Mouse (Mus musculus) liver, embryonic 16.5 days (tissue): Measurements from ENCODE around the gene Slit3. TPM values are rescaled to one million over a fixed set of nuclear protein-coding genes. Genes with fewer than 3 reads are reported as not detected.

ENCODE experiments used
- ATAC-seq: fragments of 200-750 bp; cut with Nextera tagmentation; 2 replicates; pipeline ENCODE4 v1.8.0; 2017; ENCODE audit warnings: low read depth, mild to moderate bottlenecking, moderate number of reproducible peaks, moderate library complexity
- H3K27ac ChIP-seq: fragments of 300-500 bp; sonication (generic); 2 replicates; pipeline ENCODE4 v1.5.1; 2014; ENCODE audit warnings: mild to moderate bottlenecking, low read length
- H3K27me3 ChIP-seq: fragments of 300-500 bp; sonication (generic); 2 replicates; pipeline ENCODE4 v1.6.1; 2014; ENCODE audit warnings: low read depth, low read length, mixed read lengths; ENCODE audit not compliant: control insufficient read depth, insufficient read depth
- H3K36me3 ChIP-seq: fragments of 300-500 bp; sonication (generic); 2 replicates; pipeline ENCODE4 v1.6.1; 2014; ENCODE audit warnings: mild to moderate bottlenecking; ENCODE audit not compliant: control insufficient read depth, insufficient read depth
- H3K4me1 ChIP-seq: fragments of 300-500 bp; sonication (generic); 2 replicates; pipeline ENCODE4 v1.6.1; 2014; ENCODE audit warnings: low read depth, low read length, mixed read lengths; ENCODE audit not compliant: control insufficient read depth
- H3K4me2 ChIP-seq: fragments of 300-500 bp; sonication (generic); 2 replicates; pipeline ENCODE4 v1.6.1; 2014; ENCODE audit warnings: low read depth, low read length, mixed read lengths
- H3K4me3 ChIP-seq: fragments of 300-500 bp; sonication (generic); 2 replicates; pipeline ENCODE4 v1.5.1; 2014; ENCODE audit warnings: low read depth, mild to moderate bottlenecking, low read length
- H3K9ac ChIP-seq: fragments of 300-500 bp; sonication (generic); 2 replicates; pipeline ENCODE4 v1.6.1; 2014; ENCODE audit warnings: low read depth, low read length
- H3K9me3 ChIP-seq: fragments of 300-500 bp; sonication (generic); replicated peaks from 2 replicates; pipeline ENCODE4 v1.6.1; 2016; ENCODE audit warnings: low read length; ENCODE audit not compliant: control insufficient read depth
- WGBS: fragments of 180-500 bp; shearing (Covaris S2); extraction: QIAGEN DNeasy Blood & Tissue Kit; methylation state at CpG from one replicate; pipeline ENCODE4 v1.1.7; 2014; ENCODE audit not compliant: insufficient replicate concordance; 5-methylcytosine and 5-hydroxymethylcytosine counted together
- polyA plus RNA-seq: library from polyadenylated mRNA; unstranded; fragments of >200 nt; fragmentation: Nextera tagmentation; extraction: Ambion mirVana; gene quantifications from 2 replicates; pipeline ENCODE4 v1.2.1, GENCODE M21; 2015

The Slit3 gene
- polyA plus RNA-seq, 1 experiment from 2014 or later = 0.22 TPM

GRCm38 (mm10) chr11:35452413-35452812 is 331.4 kb downstream of the Slit3 start:
- 37% methylated on average over 5 of the region's 5 CpGs for WGBS
- no peak for ATAC-seq
- Histone ChIP-seq H3K27ac (no peak overlapping the region), H3K27me3 (no peaks in the 10 kb centered on the region), H3K4me3 (no peak overlapping the region), H3K36me3 (no peaks in the 10 kb centered on the region), H3K4me1 (no peaks in the 10 kb centered on the region), H3K9ac (no peak overlapping the region), H3K9me3 (no peaks in the 10 kb centered on the region), H3K4me2 (no peak overlapping the region)

- ATAC-seq = no peak
- H3K36me3 ChIP-seq = no peaks in the 10 kb centered on the region
- 32% methylated on average over 10 of the region's 10 CpGs for WGBS
These were observed 333.2 kb downstream of the Slit3 start for GRCm38 (mm10) chr11:35454191-35454725.

GRCm38 (mm10) chr11:35454781-35455180 is 333.8 kb downstream of the Slit3 start:
- Histone ChIP-seq H3K36me3 (no peaks in the 10 kb centered on the region), H3K27ac (no peak overlapping the region), H3K4me1 (no peaks in the 10 kb centered on the region), H3K27me3 (no peaks in the 10 kb centered on the region), H3K4me3 (no peak overlapping the region), H3K9ac (no peak overlapping the region), H3K9me3 (no peaks in the 10 kb centered on the region), H3K4me2 (no peak overlapping the region)
- ATAC-seq = no peak
- 74% methylated on average over 4 of the region's 4 CpGs for WGBS

More at GRCm38 (mm10) chr11:35454191-35454725, 333.2 kb downstream of the Slit3 start:
- no peaks in the 10 kb centered on the region for H3K4me1 ChIP-seq
- no peaks in the 10 kb centered on the region for H3K9me3 ChIP-seq
- no peak overlapping the region for H3K27ac ChIP-seq
- no peak overlapping the region for H3K4me2 ChIP-seq
- no peak overlapping the region for H3K9ac ChIP-seq
- no peak overlapping the region for H3K4me3 ChIP-seq
- H3K27me3 ChIP-seq = no peaks in the 10 kb centered on the region

GRCm38 (mm10) chr11:35458068-35458467 is 337.0 kb downstream of the Slit3 start:
- Histone ChIP-seq H3K27ac (no peak overlapping the region), H3K9ac (no peak overlapping the region), H3K27me3 (no peaks in the 10 kb centered on the region), H3K4me3 (no peak overlapping the region), H3K4me2 (no peak overlapping the region), H3K4me1 (no peaks in the 10 kb centered on the region), H3K36me3 (no peaks in the 10 kb centered on the region), H3K9me3 (no peaks in the 10 kb centered on the region)
- 36% methylated on average over 2 of the region's 2 CpGs for WGBS
- ATAC-seq = no peak

- Histone ChIP-seq H3K9me3 (no peaks in the 10 kb centered on the region), H3K36me3 (no peaks in the 10 kb centered on the region), H3K9ac (no peak overlapping the region), H3K27me3 (no peaks in the 10 kb centered on the region), H3K4me1 (no peaks in the 10 kb centered on the region), H3K4me2 (no peak overlapping the region), H3K27ac (no peak overlapping the region), H3K4me3 (no peak overlapping the region)
- 63% methylated on average over 6 of the region's 6 CpGs for WGBS
- no peak for ATAC-seq
These were observed 345.7 kb downstream of the Slit3 start for GRCm38 (mm10) chr11:35466701-35467100.

GRCm38 (mm10) chr11:35468847-35469246 is 347.8 kb downstream of the Slit3 start:
- Histone ChIP-seq H3K9ac (no peak overlapping the region), H3K4me1 (no peaks in the 10 kb centered on the region), H3K36me3 (no peaks in the 10 kb centered on the region), H3K4me3 (no peak overlapping the region), H3K27me3 (no peaks in the 10 kb centered on the region), H3K4me2 (no peak overlapping the region), H3K27ac (no peak overlapping the region), H3K9me3 (no peaks in the 10 kb centered on the region)
- WGBS = 75% methylated on average over 7 of the region's 7 CpGs
- no peak for ATAC-seq

- Histone ChIP-seq H3K9me3 (no peaks in the 10 kb centered on the region), H3K27me3 (no peaks in the 10 kb centered on the region), H3K9ac (no peak overlapping the region), H3K4me3 (no peak overlapping the region), H3K4me1 (no peaks in the 10 kb centered on the region), H3K27ac (no peak overlapping the region), H3K36me3 (no peaks in the 10 kb centered on the region), H3K4me2 (no peak overlapping the region)
- WGBS = 50% methylated on average over 4 of the region's 4 CpGs
- peak; percentile 9; the same call in 1 of the 2 replicates for ATAC-seq
These were observed 348.9 kb downstream of the Slit3 start for GRCm38 (mm10) chr11:35469940-35470339.

- Histone ChIP-seq H3K27me3 (no peaks in the 10 kb centered on the region), H3K9ac (no peak overlapping the region)
- 51% methylated on average over 5 of the region's 5 CpGs for WGBS
These were observed 349.8 kb downstream of the Slit3 start for GRCm38 (mm10) chr11:35470853-35471252.

GRCm38 (mm10) chr11:35472842-35473616 is 352.0 kb downstream of the Slit3 start:
- Histone ChIP-seq H3K36me3 (no peaks in the 10 kb centered on the region), H3K4me2 (no peak overlapping the region), H3K9me3 (no peaks in the 10 kb centered on the region), H3K9ac (no peak overlapping the region), H3K27ac (no peak overlapping the region), H3K27me3 (no peaks in the 10 kb centered on the region), H3K4me1 (no peaks in the 10 kb centered on the region), H3K4me3 (no peak overlapping the region)
- 51% methylated on average over 11 of the region's 11 CpGs for WGBS
- ATAC-seq = peak; percentile 58; the same call in 1 of the 2 replicates

More at GRCm38 (mm10) chr11:35470853-35471252, 349.8 kb downstream of the Slit3 start:
- H3K9me3 ChIP-seq = no peaks in the 10 kb centered on the region
- H3K4me1 ChIP-seq = no peaks in the 10 kb centered on the region
- ATAC-seq = no peak
- H3K36me3 ChIP-seq = no peaks in the 10 kb centered on the region
- H3K4me3 ChIP-seq = no peak overlapping the region
- no peak overlapping the region for H3K27ac ChIP-seq
- H3K4me2 ChIP-seq = no peak overlapping the region
